Mouse (Mus musculus) testis, adult 2 months (tissue): ENCODE results near the gene Jak3. TPM values are rescaled to one million over a fixed set of nuclear protein-coding genes. Genes with fewer than 3 reads are reported as not detected.

Source experiments
- H3K27ac ChIP-seq: fragments of 200-500 bp; 2 replicates; pipeline ENCODE4 v1.5.1; 2012; ENCODE audit warnings: low read depth, low read length; ENCODE audit not compliant: control insufficient read depth, insufficient read depth
- H3K27me3 ChIP-seq: fragments of 200-500 bp; 2 replicates; pipeline ENCODE4 v1.6.1; 2012; ENCODE audit warnings: mild to moderate bottlenecking, low read length, moderate library complexity; ENCODE audit not compliant: control insufficient read depth, insufficient read depth
- H3K36me3 ChIP-seq: fragments of 200-500 bp; 2 replicates; pipeline ENCODE4 v1.6.1; 2012; ENCODE audit warnings: mild to moderate bottlenecking, low read length; ENCODE audit not compliant: control insufficient read depth, insufficient read depth
- H3K4me1 ChIP-seq: fragments of 200-500 bp; 2 replicates; pipeline ENCODE4 v1.6.1; 2012; ENCODE audit warnings: low read length; ENCODE audit not compliant: control insufficient read depth, insufficient read depth
- H3K4me3 ChIP-seq: fragments of 200-500 bp; 2 replicates; pipeline ENCODE4 v1.5.1; 2012; ENCODE audit warnings: low read depth, mild to moderate bottlenecking, low read length, moderate library complexity, mixed read lengths; ENCODE audit not compliant: control insufficient read depth
- CTCF ChIP-seq: fragments of 200-500 bp; IDR thresholded peaks from 2 replicates; pipeline ENCODE4 v1.5.1; 2012; ENCODE audit warnings: low read depth, mild to moderate bottlenecking, inconsistent platforms, low read length, moderate library complexity; ENCODE audit not compliant: control insufficient read depth, insufficient read depth, insufficient replicate concordance
- POLR2A ChIP-seq: fragments of 200-500 bp; IDR thresholded peaks from 2 replicates; pipeline ENCODE4 v1.6.1; 2012; ENCODE audit warnings: low read depth, mild to moderate bottlenecking, inconsistent platforms, low read length, moderate library complexity; ENCODE audit not compliant: control insufficient read depth
- polyA plus RNA-seq: library from polyadenylated mRNA; depleted of rRNA; stranded (reverse); fragments of >200 nt; gene quantifications from 2 replicates; pipeline ENCODE4 v1.2.3, GENCODE M21; 2012

The Jak3 gene
- polyA plus RNA-seq, 1 experiment = 8.4 TPM

- Histone ChIP-seq H3K36me3 (no peaks in the 10 kb centered on the region), H3K27ac (no peak overlapping the region), H3K4me1 (peaks cover 19% of the 10 kb centered on the region), H3K27me3 (no peaks in the 10 kb centered on the region; the same call in 1 of the 2 replicates), H3K4me3 (no peak overlapping the region)
- TF ChIP-seq POLR2A (no peak), CTCF (no peak)
These were observed 558 bp upstream of the Jak3 start for GRCm38 (mm10) chr8:71675456-71676019.

- no peak for TF ChIP-seq CTCF
- no peak for TF ChIP-seq POLR2A
- Histone ChIP-seq H3K27ac (no peak overlapping the region), H3K36me3 (no peaks in the 10 kb centered on the region), H3K4me3 (no peak overlapping the region), H3K4me1 (peaks cover 16% of the 10 kb centered on the region), H3K27me3 (no peaks in the 10 kb centered on the region; the same call in 1 of the 2 replicates)
These were observed 707 bp downstream of the Jak3 start for GRCm38 (mm10) chr8:71676803-71677202.

GRCm38 (mm10) chr8:71677555-71677954, 1.5 kb downstream of the Jak3 start:
- Histone ChIP-seq H3K4me1 (peaks cover 21% of the 10 kb centered on the region), H3K4me3 (no peak overlapping the region), H3K27ac (no peak overlapping the region), H3K27me3 (no peaks in the 10 kb centered on the region; the same call in 1 of the 2 replicates), H3K36me3 (no peaks in the 10 kb centered on the region)
- no peak for TF ChIP-seq CTCF
- no peak for TF ChIP-seq POLR2A

- Histone ChIP-seq H3K36me3 (no peaks in the 10 kb centered on the region), H3K27ac (no peak overlapping the region), H3K4me3 (no peak overlapping the region), H3K4me1 (peaks cover 21% of the 10 kb centered on the region), H3K27me3 (no peaks in the 10 kb centered on the region; the same call in 1 of the 2 replicates)
- TF ChIP-seq CTCF = no peak
- TF ChIP-seq POLR2A = no peak
These were observed 2.1 kb downstream of the Jak3 start for GRCm38 (mm10) chr8:71678216-71678615.

- H3K27me3 ChIP-seq = no peaks in the 10 kb centered on the region; the same call in 1 of the 2 replicates
- no peaks in the 10 kb centered on the region for H3K36me3 ChIP-seq
- H3K4me1 ChIP-seq = peaks cover 21% of the 10 kb centered on the region
- H3K27ac ChIP-seq = no peak overlapping the region
- no peak overlapping the region for H3K4me3 ChIP-seq
- TF ChIP-seq POLR2A = no peak
- TF ChIP-seq CTCF = no peak
These were observed 3.0 kb downstream of the Jak3 start for GRCm38 (mm10) chr8:71679116-71679515.

- Histone ChIP-seq H3K4me1 (peaks cover 21% of the 10 kb centered on the region), H3K27ac (no peak overlapping the region)
- TF ChIP-seq CTCF = no peak
- TF ChIP-seq POLR2A = no peak
These were observed 3.6 kb downstream of the Jak3 start for GRCm38 (mm10) chr8:71679550-71680168.

GRCm38 (mm10) chr8:71680471-71680870, 4.4 kb downstream of the Jak3 start:
- TF ChIP-seq POLR2A = no peak
- no peak for TF ChIP-seq CTCF
- Histone ChIP-seq H3K4me3 (no peak overlapping the region), H3K27me3 (no peaks in the 10 kb centered on the region; the same call in 1 of the 2 replicates), H3K4me1 (peaks cover 21% of the 10 kb centered on the region), H3K27ac (no peak overlapping the region), H3K36me3 (no peaks in the 10 kb centered on the region)

More at GRCm38 (mm10) chr8:71679550-71680168, 3.6 kb downstream of the Jak3 start:
- no peak overlapping the region for H3K4me3 ChIP-seq
- no peaks in the 10 kb centered on the region; the same call in 1 of the 2 replicates for H3K27me3 ChIP-seq
- H3K36me3 ChIP-seq = no peaks in the 10 kb centered on the region
